Mouse (Mus musculus) cortical plate, adult 2 months (tissue): Measurements from ENCODE around the gene Slc22a17. TPM values are rescaled to one million over a fixed set of nuclear protein-coding genes. Genes with fewer than 3 reads are reported as not detected.
"Not testable (repeated sequence)": the region's sequence is repeated elsewhere in the genome, so short reads cannot be mapped to it uniquely, and the experiment has no call there.

Experiments used
- H3K27ac ChIP-seq: fragments of 200-500 bp; 2 replicates; pipeline ENCODE4 v1.5.1; 2012; ENCODE audit warnings: low read length, control low read depth, inconsistent platforms; ENCODE audit not compliant: insufficient read depth
- H3K4me1 ChIP-seq: fragments of 200-500 bp; 2 replicates; pipeline ENCODE4 v1.6.1; 2011; ENCODE audit warnings: low read length; ENCODE audit not compliant: control insufficient read depth, insufficient read depth
- H3K4me3 ChIP-seq: fragments of 200-500 bp; 2 replicates; pipeline ENCODE4 v1.5.1; 2011; ENCODE audit warnings: mild to moderate bottlenecking, low read length, control low read depth; ENCODE audit not compliant: insufficient read depth
- CTCF ChIP-seq: fragments of 200-500 bp; IDR thresholded peaks from 2 replicates; pipeline ENCODE4 v1.5.1; 2011; ENCODE audit warnings: mild to moderate bottlenecking, control low read depth, low read length; ENCODE audit not compliant: insufficient read depth; ENCODE audit errors: extremely low read depth
- POLR2A ChIP-seq: fragments of 200-500 bp; IDR thresholded peaks from 2 replicates; pipeline ENCODE4 v1.6.1; 2011; ENCODE audit warnings: mild to moderate bottlenecking, low read length, control low read depth; ENCODE audit not compliant: insufficient read depth; ENCODE audit errors: extremely low read depth
- polyA plus RNA-seq: library from polyadenylated mRNA; depleted of rRNA; stranded (reverse); fragments of >200 nt; gene quantifications from 2 replicates; pipeline ENCODE4 v1.2.3, GENCODE M21; 2012; rRNA removed

Slc22a17 gene
- 776 and 795 TPM in 2 replicates for polyA plus RNA-seq

DNA sequence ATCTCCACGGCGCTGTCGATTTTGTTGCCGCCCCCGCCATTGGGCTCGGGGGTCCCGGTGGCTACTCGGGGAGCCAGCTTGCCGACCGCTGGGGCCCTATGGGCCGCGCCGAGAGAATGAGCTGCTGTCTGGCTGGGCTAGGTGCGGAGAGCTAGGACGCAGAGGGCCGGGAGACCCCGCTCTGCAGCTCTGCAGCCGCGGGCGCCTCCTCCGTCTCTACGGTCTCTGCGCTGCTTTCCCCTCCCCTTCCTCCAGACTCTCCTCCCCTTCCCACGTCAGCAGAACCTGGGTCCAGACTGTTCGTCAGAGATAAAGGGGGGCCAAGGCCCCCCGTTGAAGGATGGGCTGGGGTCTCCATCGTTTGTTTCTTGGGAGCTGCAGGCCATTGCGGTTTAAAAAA is at the start of gene Slc22a17:
Slc22a17 (minus strand) TSS at position 247 of the 400 bp plus-strand sequence.
- Histone ChIP-seq H3K4me3 (peak within 1 kb of the TSS; percentile 95), H3K4me1 (peaks cover 12% of the 10 kb centered on the region), H3K27ac (peak within 1 kb of the TSS; percentile 88)
- TF ChIP-seq CTCF (no peak), POLR2A (peak; percentile 99)

DNA sequence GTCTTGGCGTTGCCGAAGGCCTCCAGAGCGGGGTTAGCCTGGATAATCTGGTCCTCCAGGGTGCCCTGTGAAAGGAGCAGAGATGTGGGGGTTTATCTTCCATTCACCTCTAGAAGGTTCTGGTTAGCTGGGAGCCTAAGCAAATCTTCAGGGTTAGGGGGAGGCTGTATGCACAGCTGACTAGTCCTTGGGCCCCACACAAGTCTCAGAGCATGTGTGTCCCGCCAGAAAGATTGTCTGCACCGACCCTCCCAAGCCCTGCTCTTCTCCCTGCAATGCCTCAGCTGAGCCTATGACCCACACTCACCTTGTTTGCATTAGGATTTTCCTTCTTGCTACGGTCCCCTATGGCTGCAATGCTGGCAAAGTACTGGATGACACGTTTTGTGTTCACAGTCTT is 49.8 kb upstream of the Slc22a17 start:
- no peak overlapping the region for H3K4me3 ChIP-seq
- no peak overlapping the region for H3K27ac ChIP-seq
- TF ChIP-seq CTCF: no peak
- TF ChIP-seq POLR2A: no peak
- no peaks in the 10 kb centered on the region for H3K4me1 ChIP-seq

DNA sequence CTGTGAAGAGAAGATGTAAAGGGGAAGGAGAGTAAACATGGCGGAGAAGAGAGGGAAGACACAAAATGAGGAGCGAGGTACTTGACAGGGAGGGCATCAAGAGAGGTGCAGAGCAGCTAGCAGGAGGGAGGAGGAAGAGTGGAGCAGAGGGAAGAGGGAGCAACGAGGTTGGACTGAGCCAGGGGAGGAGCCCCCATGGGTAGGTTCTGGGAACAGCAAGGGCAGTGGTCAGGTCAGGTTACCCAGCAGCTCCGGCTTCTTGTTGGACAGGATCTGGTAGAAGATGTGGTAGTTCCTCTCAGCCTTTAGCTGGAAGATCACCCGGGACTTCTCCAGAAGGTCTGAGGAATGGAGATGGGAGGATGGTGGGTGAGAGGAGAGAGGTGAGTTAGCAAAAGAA is 48.6 kb upstream of the Slc22a17 start:
- no peak for TF ChIP-seq POLR2A
- no peak for TF ChIP-seq CTCF
- Histone ChIP-seq H3K27ac (no peak overlapping the region), H3K4me1 (no peaks in the 10 kb centered on the region), H3K4me3 (no peak overlapping the region)

GRCm38 (mm10) chr14:54960769-54961168 is 47.8 kb upstream of the Slc22a17 start:
- Histone ChIP-seq H3K4me3 (no peak overlapping the region), H3K27ac (no peak overlapping the region), H3K4me1 (no peaks in the 10 kb centered on the region)
- no peak for TF ChIP-seq CTCF
- TF ChIP-seq POLR2A: no peak

DNA sequence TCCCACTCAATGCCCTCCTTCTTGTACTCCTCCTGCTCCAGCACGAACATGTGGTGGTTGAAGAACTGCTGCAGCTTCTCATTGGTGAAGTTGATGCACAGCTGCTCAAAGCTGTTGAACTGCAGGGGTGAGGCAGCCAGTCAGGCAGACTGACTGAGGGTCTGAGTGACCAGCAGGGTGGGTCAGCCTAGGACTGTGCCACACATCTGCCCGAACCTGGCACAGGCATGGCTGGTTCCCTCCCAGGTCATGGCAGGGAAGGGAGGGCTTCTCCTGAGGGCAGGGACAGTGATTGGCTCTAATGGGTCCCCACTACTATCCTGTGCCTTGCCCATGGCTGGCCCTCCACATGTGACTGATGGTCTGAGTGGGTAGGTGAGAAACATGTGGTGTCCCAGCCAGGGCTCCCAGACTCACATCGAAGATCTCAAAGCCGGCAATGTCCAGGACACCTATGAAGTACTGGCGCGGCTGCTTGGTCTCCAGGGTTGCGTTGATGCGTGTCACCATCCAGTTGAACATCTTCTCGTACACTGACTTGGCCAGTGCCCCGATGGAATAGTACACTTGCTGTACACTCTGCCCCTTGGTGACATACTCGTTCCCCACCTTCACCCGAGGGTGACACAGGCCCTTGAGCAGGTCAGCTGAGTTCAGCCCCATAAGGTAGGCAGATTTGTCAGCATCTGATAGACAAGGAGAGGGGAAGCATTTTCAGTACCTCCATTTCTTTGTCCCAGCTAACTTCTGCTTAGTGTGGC is 47.1 kb upstream of the Slc22a17 start:
- not testable (repeated sequence) for H3K4me3 ChIP-seq, H3K27ac ChIP-seq, H3K4me1 ChIP-seq

DNA sequence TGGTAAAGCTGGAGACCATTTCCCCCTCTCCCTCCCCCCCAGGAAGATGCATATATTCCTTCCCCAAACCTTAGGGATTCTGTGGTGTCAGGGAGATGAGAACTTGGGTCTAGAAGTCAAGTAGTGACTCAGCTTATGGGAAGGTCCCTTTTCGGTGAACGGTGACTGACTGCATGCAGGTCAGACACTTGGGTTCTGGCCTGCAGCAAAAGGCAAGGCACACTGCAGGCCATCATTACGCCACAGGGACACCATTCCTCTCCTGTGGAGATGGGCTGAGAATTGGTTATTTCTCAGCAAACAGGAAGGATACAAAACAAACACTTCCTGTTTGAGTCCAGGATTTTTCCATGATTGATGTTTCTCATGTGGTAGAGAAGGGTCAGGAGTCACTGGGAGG is 46.3 kb upstream of the Slc22a17 start:
- H3K4me1 ChIP-seq: no peaks in the 10 kb centered on the region
- TF ChIP-seq POLR2A: no peak
- TF ChIP-seq CTCF: no peak
- H3K27ac ChIP-seq: no peak overlapping the region
- no peak overlapping the region for H3K4me3 ChIP-seq

DNA sequence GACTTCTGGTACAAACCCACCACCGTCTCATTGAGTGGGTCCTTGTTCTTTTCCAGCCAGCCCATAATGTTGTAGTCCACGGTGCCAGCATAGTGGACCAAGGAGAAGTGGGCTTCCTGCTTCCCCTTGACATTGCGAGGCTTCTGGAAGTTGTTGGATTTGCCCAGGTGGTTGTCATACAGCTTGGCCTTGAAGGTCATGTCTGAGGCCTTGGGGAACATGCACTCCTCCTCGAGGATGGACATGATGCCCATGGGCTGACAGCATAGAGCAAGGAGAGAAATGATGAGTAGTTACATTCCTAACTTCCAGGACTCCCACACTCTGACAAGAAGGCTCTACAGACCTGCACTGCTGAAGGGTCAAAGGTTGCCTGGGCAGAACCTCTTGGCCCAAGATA is 45.6 kb upstream of the Slc22a17 start:
- no peak overlapping the region for H3K4me3 ChIP-seq
- H3K4me1 ChIP-seq: no peaks in the 10 kb centered on the region
- TF ChIP-seq POLR2A (no peak), CTCF (no peak)
- no peak overlapping the region for H3K27ac ChIP-seq

GRCm38 (mm10) chr14:54956533-54956932 is 43.6 kb upstream of the Slc22a17 start:
- no peaks in the 10 kb centered on the region for H3K4me1 ChIP-seq

DNA sequence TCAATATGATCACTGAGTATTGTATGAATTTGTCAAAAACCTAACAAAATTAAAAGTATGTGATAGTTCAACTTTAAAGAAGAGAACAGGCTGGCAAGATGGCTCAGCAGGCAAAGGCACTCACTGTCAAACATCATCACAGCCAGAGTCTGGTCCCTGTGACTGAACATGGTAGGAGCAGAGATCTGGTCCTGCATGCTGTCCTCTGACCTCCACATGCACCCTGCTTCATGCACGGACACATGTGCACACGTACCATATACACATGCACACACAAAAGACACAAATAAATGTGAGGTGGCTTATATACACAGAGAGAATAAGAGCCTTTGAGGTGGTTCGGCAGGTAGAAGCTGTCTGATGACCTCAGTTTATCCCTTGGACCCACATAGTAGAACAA is 42.5 kb upstream of the Slc22a17 start:
- H3K4me3 ChIP-seq: no peak overlapping the region
- H3K4me1 ChIP-seq: no peaks in the 10 kb centered on the region
- H3K27ac ChIP-seq: no peak overlapping the region
- TF ChIP-seq POLR2A (no peak), CTCF (no peak)

More at GRCm38 (mm10) chr14:54956533-54956932, 43.6 kb upstream of the Slc22a17 start:
- no peak for TF ChIP-seq CTCF
- TF ChIP-seq POLR2A: no peak
- Histone ChIP-seq H3K4me3 (no peak overlapping the region), H3K27ac (no peak overlapping the region)

GRCm38 (mm10) chr14:54954474-54954873 is 41.5 kb upstream of the Slc22a17 start:
- TF ChIP-seq POLR2A: no peak
- TF ChIP-seq CTCF: no peak
- H3K4me1 ChIP-seq: no peaks in the 10 kb centered on the region
- H3K27ac ChIP-seq: no peak overlapping the region
- no peak overlapping the region for H3K4me3 ChIP-seq
